Mouse (Mus musculus): Measurements from ENCODE around the gene Adar. TPM values are rescaled to one million over a fixed set of nuclear protein-coding genes. Genes with fewer than 3 reads are reported as not detected.

Gene Adar
- polyA plus RNA-seq (2014; fragmentation: Illumina TruSeq; extraction: RNeasy Lipid Tissue Mini Kit (QIAGEN cat#74804)) = 3.9 TPM

DNA sequence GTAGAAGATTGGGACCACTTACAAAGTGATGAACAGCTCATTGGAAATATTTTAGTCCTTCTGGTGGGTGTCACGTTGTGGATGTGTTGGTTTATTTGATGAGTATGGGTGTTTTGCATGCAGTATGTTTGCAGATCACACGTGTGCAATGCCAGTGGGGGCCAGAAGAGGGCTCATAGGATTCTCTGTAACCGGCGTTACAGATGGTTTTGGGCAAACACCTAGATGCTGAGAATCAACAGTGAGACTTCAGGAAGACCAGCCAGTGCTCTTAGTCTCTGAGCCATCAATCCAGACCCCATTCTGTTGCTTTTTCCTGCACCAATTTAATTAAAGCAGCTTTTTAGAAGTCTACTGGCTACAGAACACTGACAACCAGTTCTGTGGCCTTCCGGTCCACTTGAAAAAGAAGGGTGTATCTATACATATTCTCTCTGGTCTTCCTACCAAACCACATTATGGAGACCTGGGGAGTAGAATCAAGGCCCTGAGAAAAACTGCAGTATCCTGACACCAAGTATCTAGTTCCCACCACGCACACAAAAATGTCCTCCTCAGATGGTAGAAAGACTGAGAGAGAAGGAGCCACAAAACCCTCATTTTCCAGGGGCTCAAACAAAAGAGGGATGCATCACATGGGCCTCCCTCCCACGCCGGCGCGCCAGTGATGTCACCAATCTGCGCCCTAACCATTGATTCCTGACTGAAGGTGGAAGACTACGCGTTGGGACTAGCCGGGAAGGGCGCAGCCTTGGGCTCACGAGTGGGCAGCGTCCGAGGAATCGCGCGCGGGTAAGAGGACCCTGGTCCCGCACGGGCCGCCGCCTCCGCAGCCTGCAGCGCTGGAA is at the start of gene Adar:
Gene Adar, plus strand, starts transcription at position 664 of the 848 bp plus-strand sequence.

GRCm38 (mm10) chr3:89764119-89764724 is 49.4 kb downstream of the Adar start, which contains the start of gene Chrnb2:
Gene Chrnb2, minus strand, starts transcription at chr3:89764632.

DNA sequence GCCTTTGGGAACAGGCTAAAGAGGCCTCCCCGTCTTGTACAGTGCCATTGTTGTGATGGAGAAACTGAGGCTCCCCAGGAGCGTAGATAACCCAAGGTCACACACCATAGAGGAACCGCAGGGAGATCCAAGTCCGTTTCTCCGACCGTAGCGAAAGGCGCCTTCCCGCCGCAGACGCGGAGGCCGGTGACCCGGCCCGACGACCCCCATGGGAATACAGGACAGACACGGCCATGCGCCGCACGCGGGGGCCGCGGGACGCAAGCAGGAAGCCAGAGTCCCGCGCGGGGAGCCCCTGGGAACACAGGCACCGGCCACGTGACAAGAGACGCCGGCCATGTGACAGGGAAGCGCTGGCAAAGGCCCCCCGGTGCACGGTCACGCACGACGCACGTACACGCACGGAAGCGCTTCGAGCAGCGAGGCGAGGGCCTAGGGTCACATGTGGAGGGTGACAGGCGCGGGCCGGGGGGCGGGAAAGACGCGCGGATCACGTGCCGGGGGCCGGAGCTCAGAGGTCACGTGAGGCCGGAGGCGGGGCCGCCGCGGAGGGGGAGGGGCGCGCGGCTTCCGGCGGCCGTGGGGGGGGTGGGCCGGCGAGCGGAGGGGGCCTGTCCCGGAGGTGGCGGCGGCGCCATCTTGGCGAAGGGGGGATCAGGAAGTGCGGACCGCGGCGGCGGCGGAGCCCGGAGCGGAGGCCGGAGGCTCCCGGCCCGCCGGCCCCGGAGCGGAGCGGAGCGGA is 58.3 kb downstream of the Adar start, which contains the start of gene Ube2q1:
Gene Ube2q1, plus strand, starts transcription at position 649 of the 742 bp plus-strand sequence.

Other genes with a start within 250 kb of the Adar start
- 4.8 TPM for gene Kcnn3, start 194.9 kb upstream of the Adar start, polyA plus RNA-seq (2014; fragmentation: Illumina TruSeq; extraction: RNeasy Lipid Tissue Mini Kit (QIAGEN cat#74804))
- gene Chrnb2, start 49.6 kb downstream of the Adar start, polyA plus RNA-seq (2014; fragmentation: Illumina TruSeq; extraction: RNeasy Lipid Tissue Mini Kit (QIAGEN cat#74804)) = not detected
- 71.4 TPM for gene Ube2q1, start 58.6 kb downstream of the Adar start, polyA plus RNA-seq (2014; fragmentation: Illumina TruSeq; extraction: RNeasy Lipid Tissue Mini Kit (QIAGEN cat#74804))
- 18.5 TPM for gene She, start 116.3 kb downstream of the Adar start, polyA plus RNA-seq (2014; fragmentation: Illumina TruSeq; extraction: RNeasy Lipid Tissue Mini Kit (QIAGEN cat#74804))
- gene Il6ra, start 198.2 kb downstream of the Adar start, polyA plus RNA-seq (2014; fragmentation: Illumina TruSeq; extraction: RNeasy Lipid Tissue Mini Kit (QIAGEN cat#74804)) = 3.4 TPM
- gene Atp8b2, start 248.5 kb downstream of the Adar start, polyA plus RNA-seq (2014; fragmentation: Illumina TruSeq; extraction: RNeasy Lipid Tissue Mini Kit (QIAGEN cat#74804)) = 28.7 TPM